In genomic region chr15:98093121-98094011, GRCm38 (mm10) we compare ENCODE assay signal across 8 mouse cellular contexts. TPM values are rescaled to one million over a fixed set of nuclear protein-coding genes. Genes with fewer than 3 reads are reported as not detected.
A peak's percentile ranks its signal among the peaks of the same experiment; 100 is the strongest.
DNase-seq lines count a peak whose midpoint lies in the region; ATAC-seq and TF ChIP-seq lines count a peak whose summit lies in the region.

TSS of gene Senp1 (minus strand) at chr15:98093744.

- peak; percentile 93 for ATAC-seq in erythroblast, adult 5-6 weeks (replicated peaks; ENCODE audit: low FRiP score, poor library complexity, severe bottlenecking)
- peak; percentile 87 for ATAC-seq in heart, embryonic 11.5 days (replicated peaks; ENCODE audit: insufficient number of reproducible peaks, low FRiP score, low TSS enrichment)
- peak; percentile 92 for ATAC-seq in kidney, postnatal 0 days (replicated peaks; ENCODE audit: low FRiP score, low read depth)
- peak; percentile 91 for ATAC-seq in liver, embryonic 11.5 days (replicated peaks; ENCODE audit: low FRiP score)
- ATAC-seq in stomach, embryonic 14.5 days (ENCODE audit: insufficient number of reproducible peaks, insufficient read depth, low FRiP score, low read depth) = peak; percentile 87

- peak within 1 kb of the TSS; percentile 77 for H3K4me2 ChIP-seq in heart, embryonic 11.5 days
- peak within 1 kb of the TSS; percentile 77 for H3K4me2 ChIP-seq in kidney, postnatal 0 days (ENCODE audit: low read length)
- H3K4me2 ChIP-seq in liver, embryonic 11.5 days = peak within 1 kb of the TSS; percentile 71
- peak within 1 kb of the TSS; percentile 62 for H3K4me2 ChIP-seq in stomach, embryonic 14.5 days (replicated peaks; ENCODE audit: low read depth, low read length)

- H3K27ac ChIP-seq in heart, embryonic 11.5 days (ENCODE audit: low read depth, low read length) = peak within 1 kb of the TSS; percentile 98
- H3K27ac ChIP-seq in kidney, postnatal 0 days = peak within 1 kb of the TSS; percentile 98
- peak within 1 kb of the TSS; percentile 92 for H3K27ac ChIP-seq in liver, embryonic 11.5 days (ENCODE audit: low read depth, low read length)
- H3K27ac ChIP-seq in stomach, embryonic 14.5 days (ENCODE audit: low read length) = peak within 1 kb of the TSS; percentile 95

- H3K9me3 ChIP-seq in heart, embryonic 11.5 days (replicated peaks; ENCODE audit: control insufficient read depth, low read length) = no peaks in the 10 kb centered on the region
- H3K9me3 ChIP-seq in kidney, postnatal 0 days (replicated peaks; ENCODE audit: low read length) = no peaks in the 10 kb centered on the region
- no peaks in the 10 kb centered on the region for H3K9me3 ChIP-seq in liver, embryonic 11.5 days (ENCODE audit: control insufficient read depth, low read length)
- no peaks in the 10 kb centered on the region for H3K9me3 ChIP-seq in stomach, embryonic 14.5 days (ENCODE audit: control insufficient read depth, low read depth, low read length)

- H3K4me1 ChIP-seq in heart, embryonic 11.5 days (ENCODE audit: control insufficient read depth, insufficient read depth, low read length) = peaks cover 8% of the 10 kb centered on the region
- peaks cover 9% of the 10 kb centered on the region; the same call in 1 of the 2 replicates for H3K4me1 ChIP-seq in kidney, postnatal 0 days (replicated peaks; ENCODE audit: insufficient read depth, low read length)
- H3K4me1 ChIP-seq in liver, embryonic 11.5 days (replicated peaks; ENCODE audit: control insufficient read depth, insufficient read depth, low read length) = peaks cover 7% of the 10 kb centered on the region
- peaks cover 7% of the 10 kb centered on the region; the same call in 1 of the 2 replicates for H3K4me1 ChIP-seq in stomach, embryonic 14.5 days (ENCODE audit: control insufficient read depth, insufficient read depth, low read length)

- H3K27me3 ChIP-seq in heart, embryonic 11.5 days (ENCODE audit: control insufficient read depth, insufficient read depth, low read length) = no peaks in the 10 kb centered on the region
- no peaks in the 10 kb centered on the region for H3K27me3 ChIP-seq in kidney, postnatal 0 days (ENCODE audit: insufficient read depth, low read length)
- no peaks in the 10 kb centered on the region for H3K27me3 ChIP-seq in liver, embryonic 11.5 days (replicated peaks; ENCODE audit: control insufficient read depth, insufficient read depth, low read length)
- H3K27me3 ChIP-seq in stomach, embryonic 14.5 days (ENCODE audit: control insufficient read depth, insufficient read depth, low read length) = no peaks in the 10 kb centered on the region

- TF ChIP-seq CTCF in kidney, postnatal 0 days (IDR thresholded peaks at IDR 0.05; ENCODE audit: low read depth) = no peak

- H3K36me3 ChIP-seq in heart, embryonic 11.5 days (ENCODE audit: control insufficient read depth, insufficient read depth, low read length) = no peaks in the 10 kb centered on the region
- no peaks in the 10 kb centered on the region for H3K36me3 ChIP-seq in kidney, postnatal 0 days (ENCODE audit: insufficient read depth, low read length)
- no peaks in the 10 kb centered on the region for H3K36me3 ChIP-seq in liver, embryonic 11.5 days (ENCODE audit: control insufficient read depth, insufficient read depth, low read length)
- H3K36me3 ChIP-seq in stomach, embryonic 14.5 days (ENCODE audit: control insufficient read depth, insufficient read depth, low read length) = no peaks in the 10 kb centered on the region

- peak within 1 kb of the TSS; percentile 96 for H3K9ac ChIP-seq in heart, embryonic 11.5 days (ENCODE audit: low read depth, low read length)
- peak within 1 kb of the TSS; percentile 94 for H3K9ac ChIP-seq in kidney, postnatal 0 days (ENCODE audit: low read depth, low read length)
- H3K9ac ChIP-seq in liver, embryonic 11.5 days (ENCODE audit: low read depth, low read length) = peak within 1 kb of the TSS; percentile 94
- H3K9ac ChIP-seq in stomach, embryonic 14.5 days (replicated peaks; ENCODE audit: low read depth, low read length) = peak within 1 kb of the TSS; percentile 86

- DNase-seq in B cell, adult 2 months = peak; percentile 89
- peak; percentile 96 for DNase-seq in brain, adult 2 months (ENCODE audit: low read depth, low spot score)
- peak; percentile 94 for DNase-seq in kidney, postnatal 0 days (ENCODE audit: low spot score)
- peak; percentile 88 for DNase-seq in liver, embryonic 11.5 days (ENCODE audit: low spot score)
- peak; percentile 90 for DNase-seq in naive thymus-derived CD4-positive, alpha-beta T cell, adult 2 months (ENCODE audit: low read depth)

- WGBS in heart, embryonic 11.5 days (ENCODE audit: insufficient replicate concordance) = 1% methylated on average over 47 of the region's 58 CpGs
- under 1% methylated on average over 53 of the region's 58 CpGs for WGBS in kidney, postnatal 0 days
- WGBS in liver, embryonic 11.5 days = under 1% methylated on average over 56 of the region's 58 CpGs
- WGBS in stomach, embryonic 14.5 days = under 1% methylated on average over 55 of the region's 58 CpGs

- peak within 1 kb of the TSS; percentile 94 for H3K4me3 ChIP-seq in heart, embryonic 11.5 days (ENCODE audit: low read depth, low read length)
- peak within 1 kb of the TSS; percentile 96 for H3K4me3 ChIP-seq in kidney, postnatal 0 days (replicated peaks; ENCODE audit: low read depth, low read length)
- H3K4me3 ChIP-seq in liver, embryonic 11.5 days (ENCODE audit: low read depth, low read length) = peak within 1 kb of the TSS; percentile 79
- peak within 1 kb of the TSS; percentile 97 for H3K4me3 ChIP-seq in stomach, embryonic 14.5 days (ENCODE audit: low read depth, low read length)

RNA-seq across cellular contexts. Expression of gene Senp1, which starts in this region (rescaled TPM):
- total RNA-seq in erythroblast, adult 5-6 weeks (2015; ENCODE audit: low replicate concordance) = 20.9 and 23.2 TPM in 2 replicates
- 20.1 and 22.3 TPM in 2 replicates for total RNA-seq in erythroblast, adult 5-6 weeks (2017; ENCODE audit: low replicate concordance)
- 24.3 and 25.1 TPM in 2 replicates for polyA plus RNA-seq in heart, embryonic 11.5 days (2014; fragmentation: Nextera tagmentation; extraction: Ambion mirVana)
- 17.1 and 17.9 TPM in 2 replicates for polyA plus RNA-seq in kidney, postnatal 0 days (2015; fragmentation: Nextera tagmentation; extraction: Ambion mirVana)
- 37.9 and 38.6 TPM in 2 replicates for polyA plus RNA-seq in liver, embryonic 11.5 days (2014; fragmentation: Nextera tagmentation; extraction: Ambion mirVana)
- 35.5 and 35.8 TPM in 2 replicates for polyA plus RNA-seq in stomach, embryonic 14.5 days (2014; fragmentation: Nextera tagmentation; extraction: Ambion mirVana)

Comparison
In these comparisons a context has a peak if more than half of its experiments do, and no peak if none do; other contexts are left out.
1. Peak in every context shown above with its lines: DNase-seq, ATAC-seq, H3K4me3 ChIP-seq and H3K27ac ChIP-seq.